Mouse (Mus musculus): ENCODE data around the gene Selplg. TPM values are rescaled to one million over a fixed set of nuclear protein-coding genes. Genes with fewer than 3 reads are reported as not detected.

The Selplg gene
- 1.9 and 2.5 TPM in 2 replicates for polyA plus RNA-seq (2015; fragmentation: Nextera tagmentation; extraction: Ambion mirVana)

DNA sequence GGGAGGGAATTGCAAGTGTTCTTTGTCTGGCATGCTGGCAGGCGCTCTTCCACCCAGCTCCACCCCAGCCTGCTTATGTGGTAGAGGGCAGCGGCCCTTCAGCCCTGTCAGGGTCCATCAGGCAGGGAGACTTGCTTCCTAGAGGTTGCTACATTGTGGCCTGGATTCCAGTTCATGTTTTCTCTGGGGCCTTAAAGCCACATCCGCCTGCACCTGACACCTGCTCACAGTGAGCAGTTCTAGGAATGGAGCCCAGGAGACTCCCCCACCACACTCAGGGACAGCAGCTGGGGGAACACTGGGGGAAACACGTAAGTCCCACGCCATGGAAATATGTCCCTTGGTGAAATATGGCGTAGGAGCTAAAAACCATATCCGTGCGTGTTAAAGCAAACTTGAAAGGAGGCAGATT lies at the start of gene Selplg:
TSS of gene Selplg (minus strand) at position 155 of the 412 bp plus-strand sequence.
- Histone ChIP-seq H3K9me3 (ENCODE audit: control insufficient read depth, low read length) (no peaks in the 10 kb centered on the region), H3K9ac (ENCODE audit: low read depth, low read length) (no peak within 1 kb of the TSS), H3K27me3 (replicated peaks; ENCODE audit: control insufficient read depth, insufficient read depth, low read length) (no peaks in the 10 kb centered on the region), H3K27ac (ENCODE audit: low read depth, low read length) (no peak within 1 kb of the TSS), H3K36me3 (ENCODE audit: control insufficient read depth, insufficient read depth, low read length) (no peaks in the 10 kb centered on the region), H3K4me3 (ENCODE audit: low read length) (no peak within 1 kb of the TSS), H3K4me1 (ENCODE audit: control insufficient read depth, insufficient read depth, low read depth, low read length) (no peaks in the 10 kb centered on the region), H3K4me2 (ENCODE audit: low read length) (no peak within 1 kb of the TSS)
- WGBS, result 40% methylated on average over 8 of the region's 8 CpGs
- no peak for ATAC-seq

DNA sequence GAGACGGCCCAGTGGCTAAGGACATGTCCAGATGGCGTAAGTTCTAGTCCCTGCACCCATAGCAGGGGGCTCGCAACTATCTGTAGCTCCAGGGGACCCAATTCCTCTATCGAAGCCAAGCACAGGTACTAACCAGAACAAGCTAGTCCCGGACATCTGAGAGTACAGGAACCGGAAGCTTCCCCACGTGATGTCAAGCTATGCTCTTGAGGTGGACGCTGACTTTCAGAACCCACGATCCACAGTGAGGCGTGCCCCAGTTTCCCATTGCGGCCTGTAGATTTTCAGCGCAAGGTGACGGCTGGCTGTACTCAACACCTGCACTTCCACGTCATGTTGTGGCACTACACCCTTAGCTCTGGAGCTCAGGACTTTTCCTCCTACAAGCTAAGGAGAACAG lies 48.7 kb upstream of the Selplg start:
- Histone ChIP-seq H3K9me3 (ENCODE audit: control insufficient read depth, low read length) (no peaks in the 10 kb centered on the region), H3K4me2 (ENCODE audit: low read length) (no peak overlapping the region), H3K4me3 (ENCODE audit: low read length) (no peak overlapping the region), H3K9ac (ENCODE audit: low read depth, low read length) (no peak overlapping the region), H3K36me3 (ENCODE audit: control insufficient read depth, insufficient read depth, low read length) (peaks cover 10% of the 10 kb centered on the region), H3K27ac (ENCODE audit: low read depth, low read length) (no peak overlapping the region), H3K4me1 (ENCODE audit: control insufficient read depth, insufficient read depth, low read depth, low read length) (peaks cover 35% of the 10 kb centered on the region), H3K27me3 (replicated peaks; ENCODE audit: control insufficient read depth, insufficient read depth, low read length) (no peaks in the 10 kb centered on the region)
- 94% methylated on average over 14 of the region's 14 CpGs for WGBS
- no peak for ATAC-seq

DNA sequence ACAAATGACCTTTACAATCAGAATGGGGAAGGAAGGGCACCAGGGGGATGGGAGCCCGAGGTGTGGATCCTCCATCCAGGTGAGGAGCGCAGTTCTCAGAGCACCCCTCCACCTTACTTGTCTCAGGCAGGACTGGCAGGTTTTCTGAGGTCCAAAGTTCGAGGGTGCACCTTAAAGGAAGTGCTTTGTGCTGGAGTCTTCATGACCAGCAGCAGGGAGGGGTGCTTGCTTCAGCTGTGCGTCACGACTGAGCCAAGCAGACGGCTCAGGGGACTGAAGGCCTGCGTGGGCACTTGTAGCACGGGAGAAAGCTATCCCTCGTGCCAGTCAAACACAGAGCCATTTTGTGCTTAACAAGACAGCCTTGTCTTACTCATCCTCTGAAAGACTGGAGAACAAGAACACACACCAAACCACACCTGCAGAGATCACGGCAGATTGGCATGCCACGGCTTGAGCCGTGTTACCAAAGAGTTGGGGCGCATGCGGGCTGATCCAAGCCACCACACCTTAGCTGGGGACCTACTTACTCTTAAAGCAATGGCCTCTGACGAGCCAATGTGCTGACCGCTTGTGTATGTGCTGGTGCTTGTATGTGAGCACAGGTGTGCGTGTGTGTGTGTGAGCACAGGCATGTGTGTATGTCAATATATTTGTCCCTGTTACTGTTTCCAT lies 46.6 kb upstream of the Selplg start:
- no peaks in the 10 kb centered on the region for H3K9me3 ChIP-seq (ENCODE audit: control insufficient read depth, low read length)
- no peak overlapping the region for H3K4me3 ChIP-seq (ENCODE audit: low read length)
- no peak overlapping the region for H3K4me2 ChIP-seq (ENCODE audit: low read length)
- no peaks in the 10 kb centered on the region for H3K27me3 ChIP-seq (replicated peaks; ENCODE audit: control insufficient read depth, insufficient read depth, low read length)
- 90% methylated on average over 17 of the region's 17 CpGs for WGBS
- ATAC-seq, result no peak
- H3K9ac ChIP-seq (ENCODE audit: low read depth, low read length), result no peak overlapping the region
- peaks cover 10% of the 10 kb centered on the region for H3K36me3 ChIP-seq (ENCODE audit: control insufficient read depth, insufficient read depth, low read length)
- H3K4me1 ChIP-seq (ENCODE audit: control insufficient read depth, insufficient read depth, low read depth, low read length), result peaks cover 33% of the 10 kb centered on the region
- no peak overlapping the region for H3K27ac ChIP-seq (ENCODE audit: low read depth, low read length)

DNA sequence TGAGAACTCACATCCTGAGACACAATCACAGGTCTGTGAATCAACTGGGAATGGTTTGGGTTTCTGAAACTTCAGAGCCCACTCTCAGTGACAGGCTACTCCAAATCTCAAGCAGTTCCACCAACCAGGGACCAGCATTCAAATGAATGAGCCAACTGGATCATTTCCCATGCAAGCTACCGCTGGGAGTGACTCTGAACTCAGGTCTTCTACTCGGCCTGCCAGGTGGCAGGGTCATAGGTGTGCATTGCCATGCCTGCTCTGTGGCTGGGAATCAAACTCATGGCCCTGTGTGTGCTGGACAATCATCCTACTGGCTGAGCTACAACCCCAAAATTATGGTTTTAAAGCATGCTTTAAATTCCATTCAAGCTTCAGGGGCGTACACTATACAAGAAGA lies 45.1 kb upstream of the Selplg start:
- ATAC-seq, result no peak
- Histone ChIP-seq H3K27me3 (replicated peaks; ENCODE audit: control insufficient read depth, insufficient read depth, low read length) (no peaks in the 10 kb centered on the region), H3K9me3 (ENCODE audit: control insufficient read depth, low read length) (no peaks in the 10 kb centered on the region), H3K4me1 (ENCODE audit: control insufficient read depth, insufficient read depth, low read depth, low read length) (peaks cover 32% of the 10 kb centered on the region), H3K27ac (ENCODE audit: low read depth, low read length) (no peak overlapping the region), H3K9ac (ENCODE audit: low read depth, low read length) (no peak overlapping the region), H3K4me3 (ENCODE audit: low read length) (no peak overlapping the region), H3K36me3 (ENCODE audit: control insufficient read depth, insufficient read depth, low read length) (peaks cover 10% of the 10 kb centered on the region), H3K4me2 (ENCODE audit: low read length) (no peak overlapping the region)
- 57% methylated on average over 3 of the region's 3 CpGs for WGBS

DNA sequence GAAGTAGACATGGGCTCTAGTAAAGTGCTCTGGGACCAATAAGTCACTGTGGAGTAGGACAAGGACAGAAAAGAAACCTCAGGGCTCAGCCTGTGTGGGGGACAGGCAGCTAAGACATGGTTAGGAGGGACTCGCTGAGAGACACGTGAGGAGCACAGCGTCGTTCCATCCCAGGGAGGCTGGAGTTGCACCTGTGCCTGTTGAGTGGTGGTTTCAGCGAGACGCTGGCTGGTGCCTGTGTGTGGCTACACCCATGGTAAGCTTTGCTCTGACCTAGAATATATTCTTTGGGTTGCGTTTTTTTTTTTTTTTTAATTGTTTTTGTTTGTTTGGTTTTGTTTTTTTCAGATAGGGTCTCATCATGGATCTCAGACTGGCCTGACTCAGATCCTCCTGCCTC lies 43.7 kb upstream of the Selplg start:
- Histone ChIP-seq H3K4me1 (ENCODE audit: control insufficient read depth, insufficient read depth, low read depth, low read length) (peaks cover 36% of the 10 kb centered on the region), H3K4me3 (ENCODE audit: low read length) (no peak overlapping the region), H3K9me3 (ENCODE audit: control insufficient read depth, low read length) (no peaks in the 10 kb centered on the region), H3K4me2 (ENCODE audit: low read length) (no peak overlapping the region), H3K27me3 (replicated peaks; ENCODE audit: control insufficient read depth, insufficient read depth, low read length) (no peaks in the 10 kb centered on the region), H3K27ac (ENCODE audit: low read depth, low read length) (0 out of 2 replicates have a peak overlapping the region, but pooled peaks have one; percentile 15), H3K9ac (ENCODE audit: low read depth, low read length) (no peak overlapping the region), H3K36me3 (ENCODE audit: control insufficient read depth, insufficient read depth, low read length) (peaks cover 7% of the 10 kb centered on the region)
- whole genome bisulfite sequencing, result 85% methylated on average over 7 of the region's 7 CpGs
- no peak for ATAC-seq

DNA sequence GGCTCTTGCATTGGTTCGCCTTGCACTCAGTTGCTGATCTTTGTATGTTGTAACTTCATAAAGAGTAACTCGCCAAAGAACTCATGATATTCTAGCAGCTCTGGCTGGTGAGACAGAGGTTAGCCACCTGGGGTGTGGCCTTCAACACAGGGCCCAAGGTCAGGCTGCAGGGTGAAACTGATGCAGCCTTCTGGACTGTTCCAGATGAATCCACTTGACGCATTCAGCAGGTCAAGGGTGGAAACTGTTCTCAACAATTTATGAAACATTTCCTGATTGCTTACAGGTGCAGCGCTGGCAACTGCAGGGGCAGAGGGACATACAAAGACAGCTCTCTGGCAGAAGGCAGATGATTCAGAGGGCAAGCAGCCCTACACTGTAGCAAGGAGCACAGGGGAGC lies 43.2 kb upstream of the Selplg start:
- H3K36me3 ChIP-seq (ENCODE audit: control insufficient read depth, insufficient read depth, low read length), result peaks cover 6% of the 10 kb centered on the region; the same call in 1 of the 2 replicates
- H3K4me2 ChIP-seq (ENCODE audit: low read length), result no peak overlapping the region
- 93% methylated on average over 4 of the region's 4 CpGs for WGBS

DNA sequence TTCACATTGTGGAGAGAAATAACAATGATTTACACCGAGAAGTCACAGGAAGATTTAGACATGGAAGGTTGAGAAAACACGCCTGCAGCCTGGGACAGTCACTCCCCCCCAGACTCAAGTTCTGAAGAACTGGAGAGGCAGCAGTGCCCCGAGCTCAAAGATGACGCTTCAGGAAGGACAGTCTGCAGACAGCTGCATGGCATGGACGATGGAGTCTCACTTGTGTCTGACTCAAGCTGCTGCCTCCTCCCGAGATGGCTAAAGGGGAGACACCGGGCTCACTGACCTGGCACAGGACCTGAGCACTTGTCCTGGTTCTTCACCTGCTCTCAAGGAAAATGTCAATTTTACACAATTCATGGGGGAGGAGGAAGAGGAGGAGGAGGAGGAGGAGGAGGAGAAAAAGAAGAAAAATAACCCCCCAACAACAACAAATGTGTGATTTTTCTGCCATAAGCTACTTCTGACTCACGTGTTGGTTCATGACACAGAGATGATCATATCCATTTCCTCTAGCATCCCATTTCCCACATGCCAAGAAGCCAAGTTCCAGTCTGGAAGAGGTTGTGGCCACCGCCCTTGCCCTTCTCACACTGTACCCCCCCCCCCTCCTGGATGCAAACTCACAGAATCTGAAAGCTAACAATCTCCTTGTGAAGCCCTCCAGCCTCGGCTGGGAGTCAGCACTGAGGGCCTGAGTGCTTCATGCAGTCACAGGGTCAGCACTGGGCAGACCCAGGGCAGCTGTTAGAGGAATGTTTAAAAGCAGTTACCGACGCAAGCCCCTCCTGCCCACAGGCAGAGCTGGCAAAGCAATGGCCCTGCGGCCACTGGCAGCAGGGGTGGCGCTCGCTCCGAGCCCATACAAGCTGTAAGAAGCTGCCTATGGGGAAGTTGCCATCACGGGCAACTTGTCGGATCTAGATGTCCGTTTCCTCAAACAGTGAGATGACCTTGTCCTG lies 41.9 kb upstream of the Selplg start:
- Histone ChIP-seq H3K9ac (ENCODE audit: low read depth, low read length) (peak overlapping the region; percentile 44; the same call in 1 of the 2 replicates), H3K27ac (ENCODE audit: low read depth, low read length) (peak overlapping the region; percentile 79), H3K4me3 (ENCODE audit: low read length) (no peak overlapping the region), H3K4me2 (ENCODE audit: low read length) (peak overlapping the region; percentile 10), H3K9me3 (ENCODE audit: control insufficient read depth, low read length) (no peaks in the 10 kb centered on the region), H3K4me1 (ENCODE audit: control insufficient read depth, insufficient read depth, low read depth, low read length) (peaks cover 53% of the 10 kb centered on the region), H3K27me3 (replicated peaks; ENCODE audit: control insufficient read depth, insufficient read depth, low read length) (no peaks in the 10 kb centered on the region), H3K36me3 (ENCODE audit: control insufficient read depth, insufficient read depth, low read length) (no peaks in the 10 kb centered on the region)
- no peak for ATAC-seq
- 43% methylated on average over 19 of the region's 19 CpGs for WGBS

More for the DNA sequence above, 43.2 kb upstream of the Selplg start:
- ATAC-seq, result no peak
- Histone ChIP-seq H3K27ac (ENCODE audit: low read depth, low read length) (no peak overlapping the region), H3K9me3 (ENCODE audit: control insufficient read depth, low read length) (no peaks in the 10 kb centered on the region), H3K9ac (ENCODE audit: low read depth, low read length) (no peak overlapping the region), H3K4me3 (ENCODE audit: low read length) (no peak overlapping the region), H3K27me3 (replicated peaks; ENCODE audit: control insufficient read depth, insufficient read depth, low read length) (no peaks in the 10 kb centered on the region), H3K4me1 (ENCODE audit: control insufficient read depth, insufficient read depth, low read depth, low read length) (peaks cover 41% of the 10 kb centered on the region)

DNA sequence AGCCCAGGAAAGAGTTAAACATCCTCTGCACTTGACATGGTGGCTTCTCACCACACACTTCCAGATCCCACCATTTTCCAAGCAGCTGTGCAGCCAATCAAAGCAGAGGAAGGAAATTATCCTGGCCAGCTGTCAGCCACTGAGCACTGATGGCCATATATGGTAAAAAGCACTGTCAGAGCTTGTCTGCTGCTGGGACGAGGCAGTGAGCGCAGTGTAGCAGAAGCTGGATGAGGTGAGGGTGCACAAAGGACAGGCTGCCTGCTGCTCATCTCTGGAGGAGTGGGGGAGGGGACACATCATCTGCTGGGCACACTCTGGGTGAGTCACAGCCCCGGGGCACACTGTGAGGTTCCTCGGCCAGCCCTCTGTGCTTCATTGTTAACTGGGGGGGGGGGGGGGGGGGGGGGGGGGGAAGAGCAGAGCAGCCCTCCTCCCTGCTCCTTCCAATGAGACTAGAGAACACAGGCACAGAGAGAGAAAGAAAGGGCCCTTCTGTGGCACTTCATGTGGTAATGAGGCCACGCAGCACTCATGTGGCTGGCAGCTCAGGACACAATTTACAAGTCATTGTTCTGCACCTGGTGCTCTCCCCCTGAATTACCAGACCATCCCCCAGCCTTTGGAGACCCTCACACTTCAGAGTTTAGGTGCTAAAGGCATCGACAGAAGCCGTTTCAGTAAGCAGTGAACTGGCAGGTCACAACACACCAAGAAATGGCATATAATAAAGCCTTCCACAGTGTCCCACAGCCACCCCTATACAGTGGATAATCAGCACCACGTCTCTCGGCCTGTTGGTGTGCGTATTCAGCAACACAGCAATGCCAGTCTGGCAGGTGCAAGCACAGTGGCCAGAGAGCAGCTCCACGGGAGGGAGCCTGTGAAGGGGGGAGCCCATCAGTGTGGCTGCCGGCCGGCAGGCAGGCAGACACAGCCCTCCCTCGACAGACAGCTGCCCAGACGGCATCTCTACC lies 40.8 kb upstream of the Selplg start:
- H3K36me3 ChIP-seq (ENCODE audit: control insufficient read depth, insufficient read depth, low read length), result no peaks in the 10 kb centered on the region
- H3K9me3 ChIP-seq (ENCODE audit: control insufficient read depth, low read length), result no peaks in the 10 kb centered on the region
- 0 out of 2 replicates have a peak overlapping the region, but pooled peaks have one; percentile 5 for H3K4me3 ChIP-seq (ENCODE audit: low read length)
- no peaks in the 10 kb centered on the region for H3K27me3 ChIP-seq (replicated peaks; ENCODE audit: control insufficient read depth, insufficient read depth, low read length)
- ATAC-seq, result peak; percentile 89
- 2% methylated on average over 14 of the region's 15 CpGs for WGBS
- H3K4me2 ChIP-seq (ENCODE audit: low read length), result peak overlapping the region; percentile 10
- peak overlapping the region; percentile 36; the same call in 1 of the 2 replicates for H3K9ac ChIP-seq (ENCODE audit: low read depth, low read length)
- peak overlapping the region; percentile 79 for H3K27ac ChIP-seq (ENCODE audit: low read depth, low read length)
- peaks cover 64% of the 10 kb centered on the region for H3K4me1 ChIP-seq (ENCODE audit: control insufficient read depth, insufficient read depth, low read depth, low read length)

All from hindbrain, embryonic 16.5 days (tissue).